Mouse (Mus musculus) cerebellum, adult 2 months (tissue): ENCODE results near the gene Pecam1.

Experiments used
- CTCF ChIP-seq: fragments of 200-500 bp; IDR thresholded peaks from 2 replicates; pipeline ENCODE4 v1.5.1; 2011; ENCODE audit warnings: low read depth, mild to moderate bottlenecking, control low read depth, low read length, moderate library complexity, borderline replicate concordance; ENCODE audit not compliant: insufficient read depth
- POLR2A ChIP-seq: fragments of 200-500 bp; IDR thresholded peaks from 2 replicates; pipeline ENCODE4 v1.6.1; 2011; ENCODE audit warnings: low read length, control low read depth, borderline replicate concordance; ENCODE audit not compliant: insufficient read depth

DNA sequence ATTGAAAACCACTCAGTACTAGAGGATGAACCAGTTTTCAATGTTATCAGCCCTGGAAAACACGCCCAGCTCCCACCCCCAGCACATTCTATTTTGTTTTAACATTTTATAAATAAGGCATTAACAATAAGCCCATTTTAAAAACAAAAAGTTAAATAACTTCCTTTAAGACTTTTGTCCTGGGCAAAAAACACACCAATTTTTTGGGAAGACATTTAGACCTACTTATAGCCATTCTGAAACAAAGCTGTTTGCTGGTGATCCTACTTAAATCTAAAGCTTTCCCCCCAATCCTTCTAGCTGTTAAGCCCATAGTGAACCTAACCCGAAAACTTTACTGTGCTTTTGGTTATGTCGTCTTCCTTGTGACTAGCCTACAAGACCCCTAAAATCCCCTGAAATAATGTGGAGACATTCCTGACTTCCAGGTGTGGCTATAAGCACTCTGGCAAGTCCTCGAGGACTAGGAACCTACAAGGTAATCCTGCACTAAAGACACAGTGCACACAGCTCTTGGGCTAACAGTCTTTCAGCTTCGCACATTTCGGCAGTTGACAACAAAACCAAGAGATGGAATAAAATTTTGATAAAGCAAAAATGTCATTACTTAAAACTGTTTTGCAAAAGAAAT is 30.3 kb upstream of the Pecam1 start:
- TF ChIP-seq CTCF (no peak), POLR2A (no peak)
